Mouse (Mus musculus): Measurements from ENCODE around the gene Cd151.

DNA sequence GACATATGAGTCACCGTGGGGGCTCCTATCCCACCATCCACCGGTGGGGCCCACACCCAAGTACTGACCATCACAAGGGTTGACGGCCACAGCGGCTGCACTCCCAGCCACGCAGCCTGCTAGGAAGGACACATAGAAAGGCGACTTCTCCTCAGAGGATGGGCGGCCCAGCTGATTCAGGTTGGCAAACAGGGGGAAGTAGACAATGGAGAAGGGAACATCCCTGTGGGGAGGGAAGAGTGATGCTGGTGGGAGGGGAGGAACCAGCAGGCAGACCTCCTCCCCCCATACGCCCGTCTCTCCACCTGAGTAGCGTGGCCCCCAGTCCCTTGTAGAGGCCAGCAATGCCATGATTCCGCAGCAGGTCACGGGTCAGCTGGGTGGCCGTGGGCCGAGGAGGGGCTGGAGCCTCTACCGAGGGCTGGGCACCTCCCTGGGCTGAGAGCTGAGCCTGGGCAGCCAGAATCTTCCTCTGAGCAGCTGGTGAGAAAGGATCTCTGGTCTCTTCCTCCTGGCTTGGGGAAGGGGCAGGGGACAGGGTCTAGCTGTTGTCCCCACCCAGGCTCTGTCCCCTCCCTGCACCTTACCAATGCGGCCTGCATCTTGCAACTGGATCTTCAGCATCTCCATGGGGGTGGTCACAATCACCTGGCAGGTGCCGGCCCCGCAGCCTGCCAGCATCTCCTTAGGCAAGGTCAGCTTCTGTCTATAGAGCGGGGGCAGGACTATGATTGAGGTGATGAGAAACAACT is 35.6 kb upstream of the Cd151 start:
- TF ChIP-seq POLR2A (IDR thresholded peaks at IDR 0.05; ENCODE audit: borderline replicate concordance, extremely low read depth, insufficient read depth, insufficient read length, poor library complexity, severe bottlenecking) = no peak
- no peak for TF ChIP-seq CTCF (IDR thresholded peaks at IDR 0.05; ENCODE audit: borderline replicate concordance, extremely low read depth, insufficient read depth, insufficient read length)

All from brain, embryonic 14.5 days (tissue).